Mouse (Mus musculus) kidney, adult 2 months (tissue): ENCODE results near the gene Lsamp. TPM values are rescaled to one million over a fixed set of nuclear protein-coding genes. Genes with fewer than 3 reads are reported as not detected.

ENCODE experiments used
- DNase-seq: peaks from one replicate; pipeline ENCODE4 v3.0.0; 2021
- H3K27ac ChIP-seq: fragments of 200-500 bp; 2 replicates; pipeline ENCODE4 v1.5.1; 2012; ENCODE audit warnings: low read depth, low read length, control low read depth, inconsistent platforms; ENCODE audit not compliant: insufficient read depth
- H3K27me3 ChIP-seq: fragments of 200-500 bp; replicated peaks from 2 replicates; pipeline ENCODE4 v1.6.1; 2012; ENCODE audit warnings: mild to moderate bottlenecking, moderate library complexity, low read length, inconsistent platforms; ENCODE audit not compliant: control insufficient read depth, insufficient read depth
- H3K36me3 ChIP-seq: fragments of 200-500 bp; 2 replicates; pipeline ENCODE4 v1.6.1; 2012; ENCODE audit warnings: mild to moderate bottlenecking, moderate library complexity, low read length, inconsistent platforms; ENCODE audit not compliant: control insufficient read depth, insufficient read depth
- H3K4me1 ChIP-seq: fragments of 200-500 bp; 2 replicates; pipeline ENCODE4 v1.6.1; 2011; ENCODE audit warnings: low read length; ENCODE audit not compliant: control insufficient read depth, insufficient read depth
- H3K4me3 ChIP-seq: fragments of 200-500 bp; 2 replicates; pipeline ENCODE4 v1.5.1; 2011; ENCODE audit warnings: mild to moderate bottlenecking, low read depth, low read length, control low read depth; ENCODE audit not compliant: insufficient read depth
- CTCF ChIP-seq: fragments of 200-500 bp; conservative IDR thresholded peaks from 2 replicates; pipeline ENCODE4 v1.5.1; 2011; ENCODE audit warnings: low read depth, mild to moderate bottlenecking, control low read depth, low read length, moderate library complexity, mixed read lengths; ENCODE audit not compliant: insufficient read depth, insufficient read length
- POLR2A ChIP-seq: fragments of 200-500 bp; IDR thresholded peaks from one replicate; pipeline ENCODE4 v1.6.1; 2011; ENCODE audit warnings: low read depth, low read length, control low read depth
- WGBS: fragments of 180-500 bp; shearing (Covaris S2); methylation state at CpG from one replicate; pipeline ENCODE4 v1.1.7; 2018; 5-methylcytosine and 5-hydroxymethylcytosine counted together
- polyA plus RNA-seq: library from polyadenylated mRNA; depleted of rRNA; stranded (reverse); fragments of >200 nt; gene quantifications from 2 replicates; pipeline ENCODE4 v1.2.3, GENCODE M21; 2012

The Lsamp gene
- polyA plus RNA-seq, 1 experiment, result 0.38 TPM

DNA sequence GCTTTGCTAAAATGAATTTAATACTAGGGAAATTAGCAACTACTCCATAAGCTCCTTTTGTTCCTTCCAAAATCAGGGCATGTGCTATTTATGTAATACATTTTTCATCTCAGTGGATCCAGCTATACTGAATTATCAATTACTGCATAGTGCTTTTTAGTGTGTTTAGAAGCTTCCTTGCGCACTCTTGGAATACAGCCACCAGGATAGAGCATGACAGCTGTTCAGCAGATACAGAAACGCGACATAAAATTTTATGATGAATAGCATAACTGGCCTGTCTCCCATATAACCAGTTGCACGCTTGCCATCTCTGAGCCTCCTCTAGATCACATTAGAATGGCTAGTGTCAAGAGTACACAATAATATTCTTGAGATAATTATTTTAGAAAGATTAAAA, 894.1 kb downstream of the Lsamp start:
- H3K36me3 ChIP-seq, result no peaks in the 10 kb centered on the region
- no peaks in the 10 kb centered on the region for H3K4me1 ChIP-seq
- DNase-seq, result no peak
- H3K27me3 ChIP-seq, result no peaks in the 10 kb centered on the region
- WGBS, result 81% methylated on average over 4 of the region's 4 CpGs
- no peak overlapping the region for H3K27ac ChIP-seq
- no peak for TF ChIP-seq CTCF
- TF ChIP-seq POLR2A, result no peak
- no peak overlapping the region for H3K4me3 ChIP-seq

DNA sequence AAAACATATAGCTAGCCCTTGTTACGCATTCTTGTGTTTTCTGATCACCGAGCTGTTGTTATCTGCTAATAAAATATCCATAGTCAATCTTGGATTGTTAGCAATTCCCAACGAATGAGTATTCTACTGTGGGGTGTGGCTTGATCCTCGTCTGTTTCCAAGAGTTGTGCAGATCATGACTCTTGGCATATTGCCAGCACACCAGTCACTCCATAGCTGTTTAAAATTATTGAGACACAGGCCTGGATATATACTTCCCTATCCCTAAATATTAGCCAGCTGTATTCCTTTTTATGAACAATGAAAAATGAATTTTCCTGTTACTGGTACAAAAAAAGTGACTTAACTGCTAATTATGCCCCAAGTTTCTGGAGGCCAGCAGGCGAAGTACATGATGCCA, 897.8 kb downstream of the Lsamp start:
- no peaks in the 10 kb centered on the region for H3K4me1 ChIP-seq
- no peaks in the 10 kb centered on the region for H3K27me3 ChIP-seq
- no peak for TF ChIP-seq POLR2A
- TF ChIP-seq CTCF, result no peak
- WGBS, result 70% methylated on average over 5 of the region's 5 CpGs
- H3K36me3 ChIP-seq, result no peaks in the 10 kb centered on the region
- H3K27ac ChIP-seq, result no peak overlapping the region
- H3K4me3 ChIP-seq, result no peak overlapping the region
- no peak for DNase-seq

DNA sequence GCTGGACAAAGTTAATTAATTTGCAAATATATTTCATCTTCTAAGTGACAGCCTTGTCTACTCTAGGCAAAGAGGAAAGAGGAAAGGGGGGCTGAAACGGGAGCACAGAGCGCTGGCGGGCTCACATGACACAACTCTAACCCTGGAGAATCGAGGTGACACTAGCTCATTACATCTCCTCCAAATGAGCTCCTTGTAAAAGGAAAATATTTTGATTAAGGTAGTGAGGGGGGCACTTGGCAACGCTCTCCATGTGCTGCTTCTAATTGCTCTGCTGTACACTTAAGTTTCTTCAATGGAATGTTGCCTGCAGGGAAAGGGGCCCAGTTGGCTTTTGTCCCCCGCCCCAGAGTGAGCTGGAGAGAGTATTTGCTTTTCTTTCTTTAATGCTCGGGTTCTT, 907.2 kb downstream of the Lsamp start:
- 18% methylated on average over 7 of the region's 7 CpGs for WGBS
- Histone ChIP-seq H3K27ac (no peak overlapping the region), H3K4me1 (no peaks in the 10 kb centered on the region), H3K4me3 (no peak overlapping the region), H3K27me3 (no peaks in the 10 kb centered on the region), H3K36me3 (no peaks in the 10 kb centered on the region)
- TF ChIP-seq CTCF (no peak), POLR2A (no peak)
- DNase-seq, result no peak

DNA sequence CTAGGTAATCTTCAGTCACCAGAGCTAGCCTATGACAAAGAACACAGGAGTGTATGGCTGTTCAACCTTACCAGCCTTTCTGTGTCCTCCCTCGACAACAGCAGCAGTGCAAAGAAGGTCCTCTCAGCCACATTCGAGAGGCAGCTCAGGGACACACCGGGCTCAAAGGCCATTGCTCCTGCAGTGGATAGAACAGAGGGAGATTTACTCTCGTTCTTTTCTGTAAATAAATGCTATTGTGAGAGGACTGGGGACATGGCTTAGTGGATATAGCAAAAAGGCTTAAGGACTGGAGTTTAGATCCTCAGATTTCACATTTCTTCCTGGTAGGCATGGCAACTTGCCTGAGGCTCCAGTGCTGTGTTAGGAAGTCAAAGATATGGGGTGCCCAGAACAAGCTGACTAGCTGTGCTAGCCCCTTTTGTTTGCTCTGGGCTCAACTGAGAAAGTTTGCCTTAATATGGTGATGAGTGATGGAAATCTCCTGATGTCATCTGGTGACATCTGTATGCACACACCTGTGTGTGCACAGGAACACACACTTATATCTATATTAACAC, 913.7 kb downstream of the Lsamp start:
- 76% methylated on average over 4 of the region's 4 CpGs for WGBS
- DNase-seq, result no peak
- H3K36me3 ChIP-seq, result no peaks in the 10 kb centered on the region
- no peaks in the 10 kb centered on the region for H3K4me1 ChIP-seq
- TF ChIP-seq POLR2A (no peak), CTCF (no peak)
- H3K27ac ChIP-seq, result no peak overlapping the region
- no peaks in the 10 kb centered on the region for H3K27me3 ChIP-seq
- no peak overlapping the region for H3K4me3 ChIP-seq

DNA sequence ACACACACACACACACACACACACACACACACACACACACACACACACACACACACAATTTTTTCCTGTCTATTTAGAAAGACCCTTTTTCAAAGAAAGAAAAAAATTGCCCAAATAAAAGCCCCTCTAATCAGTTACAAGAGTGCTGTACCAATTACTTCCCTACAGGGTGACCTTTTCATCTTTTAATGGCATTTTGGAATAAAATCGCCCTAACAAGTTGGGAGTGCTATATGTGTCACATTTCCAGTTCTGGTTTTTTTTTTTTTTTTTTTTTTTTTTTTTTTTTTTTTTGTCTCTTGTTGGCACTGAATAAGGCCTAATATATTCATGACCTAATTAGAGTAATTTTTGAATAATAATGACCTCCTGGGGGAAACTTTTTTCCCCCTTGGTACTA, 923.7 kb downstream of the Lsamp start:
- TF ChIP-seq CTCF, result no peak
- no peak for TF ChIP-seq POLR2A
- WGBS, result 43% methylated on average over 1 of the region's 1 CpGs
- no peaks in the 10 kb centered on the region for H3K36me3 ChIP-seq
- no peak overlapping the region for H3K27ac ChIP-seq
- DNase-seq, result no peak
- H3K27me3 ChIP-seq, result no peaks in the 10 kb centered on the region
- no peak overlapping the region for H3K4me3 ChIP-seq
- H3K4me1 ChIP-seq, result no peaks in the 10 kb centered on the region

DNA sequence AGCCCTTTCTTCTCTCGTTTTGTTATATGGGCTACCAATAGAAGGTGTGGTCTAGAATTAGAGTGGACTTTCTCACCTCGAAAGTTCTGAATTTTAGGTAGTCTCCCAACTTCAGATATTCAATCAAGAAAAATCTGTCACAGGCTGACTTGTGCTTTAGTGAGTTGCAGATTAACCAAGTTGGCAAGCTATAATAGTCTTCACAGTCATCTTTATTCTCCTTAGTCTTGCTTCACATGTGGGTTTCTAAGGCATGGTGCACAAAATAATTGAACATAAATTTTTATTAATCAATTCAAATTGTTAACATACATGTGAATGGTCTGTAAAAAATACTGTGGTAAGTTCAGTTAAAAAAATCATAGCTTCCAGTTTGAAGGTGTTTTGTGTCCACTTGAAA, 930.0 kb downstream of the Lsamp start:
- TF ChIP-seq CTCF (no peak), POLR2A (no peak)
- DNase-seq, result peak; percentile 56
- peaks cover 3% of the 10 kb centered on the region; the same call in 1 of the 2 replicates for H3K4me1 ChIP-seq
- no peak overlapping the region for H3K4me3 ChIP-seq
- WGBS, result 48% methylated on average over 2 of the region's 2 CpGs
- no peak overlapping the region for H3K27ac ChIP-seq
- H3K27me3 ChIP-seq, result no peaks in the 10 kb centered on the region
- H3K36me3 ChIP-seq, result no peaks in the 10 kb centered on the region

DNA sequence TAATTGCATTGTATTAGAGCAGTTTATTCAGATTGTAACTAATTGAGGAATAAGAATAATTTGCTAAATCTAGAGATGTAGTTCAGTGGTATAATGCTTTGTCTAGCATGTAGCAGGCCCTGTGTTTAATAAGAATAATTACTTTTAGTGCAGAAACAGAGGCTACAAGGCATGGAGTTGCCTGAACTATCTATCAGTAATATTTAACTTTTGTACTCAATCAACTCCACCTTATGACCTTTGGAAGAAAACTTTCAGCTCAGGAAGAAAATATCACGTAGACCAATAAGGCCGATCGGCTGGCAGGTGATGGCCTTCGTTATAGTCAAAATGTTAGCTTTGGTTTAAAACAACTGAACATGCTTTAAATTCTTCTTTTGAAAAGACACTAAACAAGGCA, 946.4 kb downstream of the Lsamp start:
- 57% methylated on average over 4 of the region's 4 CpGs for WGBS
- Histone ChIP-seq H3K4me1 (no peaks in the 10 kb centered on the region), H3K27ac (no peak overlapping the region), H3K27me3 (no peaks in the 10 kb centered on the region), H3K36me3 (no peaks in the 10 kb centered on the region), H3K4me3 (no peak overlapping the region)
- peak; percentile 33 for DNase-seq
- no peak for TF ChIP-seq CTCF
- TF ChIP-seq POLR2A, result no peak

DNA sequence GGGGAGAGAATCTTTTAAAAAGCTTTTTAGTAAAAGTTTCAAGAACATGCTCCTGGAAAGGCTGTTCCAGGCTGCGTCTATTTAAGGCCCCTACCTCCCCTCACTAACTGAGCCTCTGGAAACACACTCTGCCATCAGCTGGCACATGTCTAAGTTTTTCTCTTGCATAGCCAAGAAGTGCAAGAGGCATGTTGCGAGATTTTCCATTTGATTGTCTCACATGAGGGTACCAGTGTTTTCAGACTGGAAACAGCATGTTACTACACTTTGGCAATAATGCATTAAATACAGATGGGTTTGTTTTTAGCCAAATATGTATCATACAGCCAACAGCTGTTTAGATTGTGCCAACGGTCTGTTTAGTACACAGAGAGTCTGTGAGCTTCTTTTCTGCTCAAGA, 958.1 kb downstream of the Lsamp start:
- no peak for TF ChIP-seq POLR2A
- no peak for TF ChIP-seq CTCF
- no peak overlapping the region for H3K4me3 ChIP-seq
- no peak for DNase-seq
- H3K27me3 ChIP-seq, result no peaks in the 10 kb centered on the region
- H3K27ac ChIP-seq, result no peak overlapping the region
- no peaks in the 10 kb centered on the region for H3K4me1 ChIP-seq
- no peaks in the 10 kb centered on the region for H3K36me3 ChIP-seq
- WGBS, result 85% methylated on average over 3 of the region's 3 CpGs
